Mouse (Mus musculus) forebrain, postnatal 0 days (tissue): ENCODE measurements around the gene Zic5. TPM values are rescaled to one million over a fixed set of nuclear protein-coding genes. Genes with fewer than 3 reads are reported as not detected.

Experiments
- ATAC-seq: fragments of 200-750 bp; cut with Nextera tagmentation; 2 replicates; pipeline ENCODE4 v1.8.0; 2017; ENCODE audit warnings: mild to moderate bottlenecking, moderate library complexity
- DNase-seq: peaks from one replicate; pipeline ENCODE4 v3.0.0-alpha.2; 2015
- H3K27ac ChIP-seq: fragments of 300-500 bp; sonication (generic); 2 replicates; pipeline ENCODE4 v1.5.1; 2014; ENCODE audit warnings: low read depth, mild to moderate bottlenecking, antibody characterized with exemption, low read length, moderate library complexity, mixed read lengths
- H3K27me3 ChIP-seq: fragments of 300-500 bp; sonication (generic); 2 replicates; pipeline ENCODE4 v1.6.1; 2014; ENCODE audit warnings: mild to moderate bottlenecking, low read length, mixed read lengths; ENCODE audit not compliant: insufficient read depth
- H3K36me3 ChIP-seq: fragments of 300-500 bp; sonication (generic); 2 replicates; pipeline ENCODE4 v1.6.1; 2014; ENCODE audit warnings: mild to moderate bottlenecking, moderate library complexity; ENCODE audit not compliant: insufficient read depth
- H3K4me1 ChIP-seq: fragments of 300-500 bp; sonication (generic); 2 replicates; pipeline ENCODE4 v1.6.1; 2014; ENCODE audit warnings: antibody characterized with exemption; ENCODE audit not compliant: insufficient read depth
- H3K4me2 ChIP-seq: fragments of 300-500 bp; sonication (generic); 2 replicates; pipeline ENCODE4 v1.6.1; 2014; ENCODE audit warnings: low read depth, mild to moderate bottlenecking, moderate library complexity
- H3K4me3 ChIP-seq: fragments of 300-500 bp; sonication (generic); 2 replicates; pipeline ENCODE4 v1.5.1; 2014; ENCODE audit warnings: low read depth, low read length, mixed read lengths
- H3K9ac ChIP-seq: fragments of 300-500 bp; sonication (generic); 2 replicates; pipeline ENCODE4 v1.6.1; 2014; ENCODE audit warnings: mild to moderate bottlenecking
- H3K9me3 ChIP-seq: fragments of 300-500 bp; sonication (generic); 2 replicates; pipeline ENCODE4 v1.6.1; 2016; ENCODE audit warnings: low read length
- CTCF ChIP-seq: sonication (generic); IDR thresholded peaks from 2 replicates; pipeline ENCODE4 v1.5.1; 2016; ENCODE audit warnings: antibody characterized with exemption, control low read depth, low read depth
- WGBS: fragments of 180-500 bp; shearing (Covaris S2); extraction: QIAGEN DNeasy Blood & Tissue Kit; methylation state at CpG from one replicate; pipeline ENCODE4 v1.1.7; 2014; 5-methylcytosine and 5-hydroxymethylcytosine counted together
- polyA plus RNA-seq: library from polyadenylated mRNA; unstranded; fragments of >200 nt; fragmentation: Nextera tagmentation; extraction: Ambion mirVana; gene quantifications from 2 replicates; pipeline ENCODE4 v1.2.1, GENCODE M21; 2015
- total RNA-seq: library from RNA; depleted of rRNA; stranded (reverse); fragments of >200 nt; gene quantifications from 2 replicates; pipeline ENCODE4 v1.2.3, GENCODE M21; 2014; rRNA removed

The Zic5 gene
- 13.9 and 22.8 TPM in 2 replicates for total RNA-seq
- 5.1 and 13.8 TPM in 2 replicates for polyA plus RNA-seq

DNA sequence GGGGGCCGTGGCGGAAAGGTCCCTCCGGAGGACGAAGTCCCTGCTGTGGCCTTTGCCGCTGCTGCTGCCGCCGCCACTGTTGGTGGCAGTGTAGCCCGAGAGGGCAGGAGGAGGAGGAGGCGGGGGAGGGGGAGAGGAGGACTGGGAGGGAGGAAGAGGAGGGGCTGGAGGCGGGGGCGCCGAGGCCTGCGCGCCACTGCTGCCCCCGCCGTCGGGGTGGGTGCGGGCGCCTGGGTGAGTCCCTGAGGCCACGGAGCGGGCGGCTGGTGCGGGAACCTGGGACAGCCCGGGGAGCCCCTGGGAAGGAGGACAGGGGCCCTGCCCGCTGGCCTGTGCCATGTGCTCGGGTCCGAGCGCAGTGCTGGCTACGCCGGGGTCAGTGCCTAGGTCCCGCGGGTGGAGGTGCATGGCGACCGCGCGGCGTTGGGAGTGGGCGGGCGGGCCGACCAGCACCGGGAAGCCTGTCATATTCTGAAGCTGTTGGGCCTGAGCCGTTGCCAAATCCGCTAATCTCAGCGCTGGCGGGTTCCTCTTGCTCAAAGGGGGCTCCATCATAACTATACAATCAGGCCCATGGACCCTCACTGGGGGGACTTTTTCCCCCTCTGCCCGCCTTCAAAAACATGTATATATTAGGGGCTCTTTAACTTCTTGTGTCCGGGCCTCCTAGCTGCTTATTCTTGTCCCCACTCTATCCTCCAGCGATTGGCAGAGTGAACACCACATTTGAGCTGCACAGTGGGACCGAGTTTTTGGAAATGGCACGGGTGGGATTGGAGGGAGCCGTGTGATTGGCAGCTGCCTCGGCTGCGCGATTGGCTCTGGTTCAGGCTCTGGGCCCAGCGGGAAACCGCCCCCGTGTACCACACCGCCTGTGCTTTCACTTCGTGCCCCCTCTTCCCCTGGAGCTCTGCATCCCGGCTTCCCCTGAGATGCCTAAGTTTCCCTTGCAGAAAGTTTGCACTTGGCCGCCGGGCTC is at the start of gene Zic5:
Gene Zic5 (minus strand): TSS at position 915 of the 979 bp plus-strand sequence.
- H3K9ac ChIP-seq = peak within 1 kb of the TSS; percentile 50
- peak within 1 kb of the TSS; percentile 69 for H3K4me2 ChIP-seq
- H3K9me3 ChIP-seq = no peaks in the 10 kb centered on the region
- WGBS = 2% methylated on average over 55 of the region's 62 CpGs
- no peak for TF ChIP-seq CTCF
- H3K4me1 ChIP-seq = 0 out of 2 replicates have a peak, but pooled peaks cover 5% of the 10 kb centered on the region
- peak; percentile 78 for DNase-seq
- peak within 1 kb of the TSS; percentile 81 for H3K27ac ChIP-seq
- H3K4me3 ChIP-seq = peak within 1 kb of the TSS; percentile 48
- peak; percentile 80 for ATAC-seq
- no peaks in the 10 kb centered on the region for H3K36me3 ChIP-seq
- peaks cover 72% of the 10 kb centered on the region for H3K27me3 ChIP-seq

DNA sequence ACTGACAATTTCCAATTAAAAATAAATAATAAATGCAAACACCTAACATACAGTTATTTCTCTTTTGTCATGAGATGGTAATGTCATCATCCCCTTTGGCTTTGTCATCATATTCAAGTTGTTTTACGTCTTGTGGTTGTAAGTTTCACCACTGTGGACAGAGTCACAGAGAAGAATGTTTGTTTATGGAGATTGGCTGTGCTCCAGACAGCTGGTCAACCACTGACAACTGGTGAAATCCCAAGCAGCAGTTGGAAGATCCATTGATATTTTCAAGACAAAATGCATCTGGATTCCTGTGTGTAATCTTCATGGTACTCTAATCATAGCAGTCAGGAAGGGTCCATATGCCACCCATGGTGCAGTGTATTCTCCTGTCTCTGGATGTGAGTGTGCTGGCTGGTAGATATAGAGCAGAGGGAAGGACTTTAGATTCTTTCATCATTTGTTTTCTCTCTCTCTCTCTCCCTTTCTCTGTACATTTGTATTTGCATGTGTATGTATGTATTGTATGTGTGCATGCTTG is 48.1 kb upstream of the Zic5 start:
- Histone ChIP-seq H3K27ac (no peak overlapping the region), H3K4me3 (no peak overlapping the region), H3K9ac (no peak overlapping the region), H3K4me1 (no peaks in the 10 kb centered on the region), H3K9me3 (no peaks in the 10 kb centered on the region), H3K27me3 (no peaks in the 10 kb centered on the region), H3K4me2 (no peak overlapping the region), H3K36me3 (no peaks in the 10 kb centered on the region)
- ATAC-seq = no peak
- no peak for DNase-seq
- WGBS = 73% methylated on average over 1 of the region's 1 CpGs
- TF ChIP-seq CTCF = no peak

DNA sequence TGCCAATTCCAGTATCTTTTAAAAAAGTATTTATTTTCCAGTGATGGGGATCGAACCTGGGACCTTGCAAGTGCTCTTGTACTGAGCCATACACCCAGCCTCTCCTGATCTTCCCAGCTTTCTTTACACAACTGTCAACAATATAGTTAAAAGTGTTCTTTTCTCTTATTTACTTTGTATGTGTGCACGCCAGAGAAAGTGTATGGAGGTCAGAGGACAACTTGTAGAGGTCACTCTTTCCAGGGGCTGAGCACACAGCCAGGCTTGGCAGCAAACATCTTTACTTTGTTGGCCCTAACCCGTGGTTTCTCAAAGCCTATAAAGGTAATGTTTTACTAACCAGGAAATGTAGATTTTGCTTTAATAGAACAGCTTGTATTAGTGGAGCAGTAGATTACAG is 46.0 kb upstream of the Zic5 start:
- H3K9ac ChIP-seq = no peak overlapping the region
- TF ChIP-seq CTCF = no peak
- no peak overlapping the region for H3K4me3 ChIP-seq
- ATAC-seq (no peak), DNase-seq (no peak)
- H3K27ac ChIP-seq = no peak overlapping the region
- 74% methylated on average over 3 of the region's 3 CpGs for WGBS
- no peaks in the 10 kb centered on the region for H3K36me3 ChIP-seq
- H3K4me2 ChIP-seq = no peak overlapping the region
- no peaks in the 10 kb centered on the region for H3K4me1 ChIP-seq
- H3K27me3 ChIP-seq = no peaks in the 10 kb centered on the region
- H3K9me3 ChIP-seq = no peaks in the 10 kb centered on the region

DNA sequence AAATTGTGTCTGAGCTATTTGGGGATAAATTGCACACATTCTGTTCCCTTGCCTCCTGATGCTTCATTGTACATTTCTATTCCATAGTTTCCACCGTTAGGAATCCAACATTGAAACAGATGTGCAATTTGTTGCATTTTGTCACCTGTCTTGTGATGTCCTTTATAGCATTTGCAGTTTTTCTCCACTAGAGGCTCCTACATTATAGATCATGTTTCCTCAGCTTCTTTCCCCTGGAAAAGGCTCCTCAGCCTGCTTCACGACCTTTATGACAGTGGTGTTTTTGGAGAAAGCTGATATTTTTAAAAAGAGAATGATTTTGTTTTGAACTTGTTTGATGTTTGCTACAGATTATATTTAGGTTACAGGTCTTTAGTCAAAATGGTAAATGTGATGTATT is 43.6 kb upstream of the Zic5 start:
- H3K9ac ChIP-seq = no peak overlapping the region
- H3K36me3 ChIP-seq = no peaks in the 10 kb centered on the region
- WGBS = 13% methylated on average over 2 of the region's 2 CpGs
- peak; percentile 11 for DNase-seq
- H3K4me3 ChIP-seq = no peak overlapping the region
- no peaks in the 10 kb centered on the region for H3K27me3 ChIP-seq
- H3K27ac ChIP-seq = no peak overlapping the region
- H3K9me3 ChIP-seq = no peaks in the 10 kb centered on the region
- no peaks in the 10 kb centered on the region for H3K4me1 ChIP-seq
- H3K4me2 ChIP-seq = no peak overlapping the region
- ATAC-seq = peak; percentile 45; the same call in 1 of the 2 replicates
- TF ChIP-seq CTCF = peak; percentile 64

DNA sequence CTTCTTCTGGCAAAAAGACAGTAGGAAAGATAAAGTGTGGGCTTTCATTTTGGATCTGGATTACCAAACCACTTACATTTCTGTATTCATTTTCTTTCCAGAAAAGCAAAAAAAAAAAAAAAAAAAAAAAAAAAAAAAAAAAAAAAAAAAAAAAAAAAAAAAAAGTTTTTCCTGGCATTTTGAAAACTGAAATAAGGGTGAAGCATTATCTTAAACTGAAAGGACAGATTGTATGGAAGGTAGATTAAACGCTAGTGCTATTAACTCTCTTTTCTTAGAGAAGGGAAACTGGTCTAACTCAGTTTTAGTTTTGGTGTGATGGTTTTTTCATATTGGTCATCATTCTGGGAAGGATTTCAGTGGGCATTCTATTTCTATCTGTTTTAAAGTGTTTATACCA is 26.5 kb upstream of the Zic5 start:
- Histone ChIP-seq H3K27ac (no peak overlapping the region), H3K4me2 (no peak overlapping the region)
- TF ChIP-seq CTCF = no peak

DNA sequence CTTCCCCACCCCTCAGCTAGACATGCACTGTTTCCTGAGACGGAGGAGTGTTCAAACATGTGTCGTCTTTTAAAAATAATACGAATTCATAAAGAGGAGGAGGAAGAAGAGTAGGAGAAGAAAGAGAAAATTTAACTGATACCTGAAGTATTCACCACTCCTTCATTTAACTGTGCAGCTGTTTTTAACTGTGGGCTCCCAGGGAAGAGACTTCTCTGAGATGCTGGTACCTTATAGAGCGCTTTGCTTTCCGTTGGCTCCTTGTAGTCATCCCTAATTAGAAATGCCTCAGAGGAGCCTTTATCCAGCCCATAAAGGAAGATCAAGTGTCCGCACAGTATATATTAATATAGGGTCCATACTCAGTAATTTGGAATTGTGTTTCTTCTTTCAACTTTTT is 26.0 kb upstream of the Zic5 start:
- peaks cover 27% of the 10 kb centered on the region for H3K27me3 ChIP-seq
- H3K4me2 ChIP-seq = no peak overlapping the region
- H3K9me3 ChIP-seq = no peaks in the 10 kb centered on the region
- DNase-seq (no peak), ATAC-seq (no peak)
- H3K27ac ChIP-seq = no peak overlapping the region
- no peak overlapping the region for H3K4me3 ChIP-seq
- no peaks in the 10 kb centered on the region for H3K36me3 ChIP-seq
- TF ChIP-seq CTCF = no peak
- WGBS = 69% methylated on average over 6 of the region's 6 CpGs
- H3K4me1 ChIP-seq = no peaks in the 10 kb centered on the region
- no peak overlapping the region for H3K9ac ChIP-seq

More for the DNA sequence above, 26.5 kb upstream of the Zic5 start:
- H3K36me3 ChIP-seq = no peaks in the 10 kb centered on the region
- ATAC-seq (no peak), DNase-seq (no peak)
- H3K4me1 ChIP-seq = no peaks in the 10 kb centered on the region
- H3K27me3 ChIP-seq = peaks cover 25% of the 10 kb centered on the region
- no peak overlapping the region for H3K4me3 ChIP-seq
- 84% methylated on average over 1 of the region's 1 CpGs for WGBS
- H3K9me3 ChIP-seq = no peaks in the 10 kb centered on the region
- no peak overlapping the region for H3K9ac ChIP-seq
